Mouse (Mus musculus) hindbrain, embryonic 14.5 days (tissue): ENCODE results near the gene Armh3. TPM values are rescaled to one million over a fixed set of nuclear protein-coding genes. Genes with fewer than 3 reads are reported as not detected.
A peak's percentile ranks its signal among the peaks of the same experiment; 100 is the strongest.

ENCODE experiments used
- ATAC-seq: fragments of 200-750 bp; cut with Nextera tagmentation; 2 replicates; pipeline ENCODE4 v1.8.0; 2017; ENCODE audit warnings: moderate number of reproducible peaks, mild to moderate bottlenecking, moderate TSS enrichment, moderate library complexity; ENCODE audit not compliant: low FRiP score
- DNase-seq: peaks from one replicate; pipeline ENCODE4 v3.0.0-alpha.2; 2015; ENCODE audit warnings: low spot score
- H3K27ac ChIP-seq: fragments of 300-500 bp; sonication (generic); 2 replicates; pipeline ENCODE4 v1.5.1; 2014; ENCODE audit warnings: mild to moderate bottlenecking, moderate library complexity
- H3K27me3 ChIP-seq: fragments of 300-500 bp; sonication (generic); 2 replicates; pipeline ENCODE4 v1.6.1; 2014; ENCODE audit warnings: mild to moderate bottlenecking, low read length, mixed read lengths; ENCODE audit not compliant: control insufficient read depth, insufficient read depth
- H3K36me3 ChIP-seq: fragments of 300-500 bp; sonication (generic); replicated peaks from 2 replicates; pipeline ENCODE4 v1.6.1; 2014; ENCODE audit not compliant: control insufficient read depth, insufficient read depth
- H3K4me1 ChIP-seq: fragments of 300-500 bp; sonication (generic); replicated peaks from 2 replicates; pipeline ENCODE4 v1.6.1; 2014; ENCODE audit warnings: antibody characterized with exemption, low read length, mixed read lengths; ENCODE audit not compliant: control insufficient read depth, insufficient read depth
- H3K4me2 ChIP-seq: fragments of 300-500 bp; sonication (generic); replicated peaks from 2 replicates; pipeline ENCODE4 v1.6.1; 2014; ENCODE audit warnings: mild to moderate bottlenecking, moderate library complexity
- H3K4me3 ChIP-seq: fragments of 300-500 bp; sonication (generic); replicated peaks from 2 replicates; pipeline ENCODE4 v1.5.1; 2014; ENCODE audit warnings: mild to moderate bottlenecking, low read length
- H3K9ac ChIP-seq: fragments of 300-500 bp; sonication (generic); 2 replicates; pipeline ENCODE4 v1.6.1; 2014
- H3K9me3 ChIP-seq: fragments of 300-500 bp; sonication (generic); 2 replicates; pipeline ENCODE4 v1.6.1; 2016; ENCODE audit warnings: low read length; ENCODE audit not compliant: control insufficient read depth
- WGBS: fragments of 180-500 bp; shearing (Covaris S2); extraction: QIAGEN DNeasy Blood & Tissue Kit; methylation state at CpG from one replicate; pipeline ENCODE4 v1.1.7; 2014; 5-methylcytosine and 5-hydroxymethylcytosine counted together
- polyA plus RNA-seq: library from polyadenylated mRNA; unstranded; fragments of >200 nt; fragmentation: Nextera tagmentation; extraction: Ambion mirVana; gene quantifications from 2 replicates; pipeline ENCODE4 v1.2.1, GENCODE M21; 2014

Gene Armh3
- polyA plus RNA-seq = 17.7 and 18.7 TPM in 2 replicates

DNA sequence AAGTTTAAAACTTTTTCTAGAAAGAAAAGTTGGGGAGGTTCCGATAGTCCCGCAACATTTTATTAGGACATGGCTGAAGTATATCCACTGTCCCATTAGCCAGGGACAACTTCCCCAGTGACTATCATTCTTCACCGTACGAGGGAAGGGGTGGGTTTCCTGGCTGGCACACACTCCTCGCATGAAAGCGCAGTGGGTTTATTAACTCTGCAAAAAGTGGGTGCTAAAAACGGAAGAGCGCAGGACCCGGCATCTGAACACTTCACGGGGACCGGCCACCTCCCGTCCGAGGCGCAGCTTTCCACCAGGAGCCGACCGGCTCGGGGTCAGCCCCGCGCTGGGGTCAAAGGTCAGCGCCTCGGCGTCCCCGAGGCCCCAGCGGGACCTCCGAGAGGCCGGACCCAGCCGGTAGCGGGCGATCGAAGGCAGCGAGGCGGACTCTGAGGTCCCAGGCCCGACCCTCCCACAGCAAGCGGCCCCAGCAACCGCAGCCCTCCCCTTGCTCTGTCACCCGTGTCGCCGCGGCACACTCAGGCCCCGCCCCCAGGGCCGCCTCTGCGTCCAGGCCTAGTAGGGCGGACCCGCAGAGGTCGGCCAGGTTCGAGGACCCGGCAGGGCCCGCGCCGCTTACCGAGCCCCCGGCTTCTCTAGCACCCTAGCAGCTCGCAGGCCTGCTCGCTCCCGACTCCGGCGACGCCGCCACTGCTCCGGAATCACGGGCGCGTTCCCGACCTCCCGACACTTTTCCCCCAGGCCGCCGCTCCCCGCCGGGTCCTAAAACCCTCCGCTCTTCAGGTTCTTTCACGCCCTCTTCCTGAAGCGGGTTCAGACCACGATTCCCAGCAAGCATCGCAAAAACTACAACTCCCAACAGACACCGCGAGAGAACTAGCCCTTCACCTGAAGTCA is at the start of gene Armh3:
Gene Armh3, minus strand, starts transcription at position 704 of the 909 bp plus-strand sequence.
- peak within 1 kb of the TSS; percentile 77 for H3K4me2 ChIP-seq
- peak within 1 kb of the TSS; percentile 61 for H3K4me3 ChIP-seq
- H3K36me3 ChIP-seq = 0 out of 2 replicates have a peak, but pooled peaks cover 3% of the 10 kb centered on the region
- H3K27ac ChIP-seq = peak within 1 kb of the TSS; percentile 97
- ATAC-seq (peak; percentile 93), DNase-seq (peak; percentile 92)
- 1% methylated on average over 76 of the region's 76 CpGs for WGBS
- peaks cover 14% of the 10 kb centered on the region for H3K4me1 ChIP-seq
- H3K9me3 ChIP-seq = no peaks in the 10 kb centered on the region
- peak within 1 kb of the TSS; percentile 93 for H3K9ac ChIP-seq
- peaks cover 6% of the 10 kb centered on the region; the same call in 1 of the 2 replicates for H3K27me3 ChIP-seq

GRCm38 (mm10) chr19:46047426-46047825 is 49.1 kb upstream of the Armh3 start:
- H3K4me3 ChIP-seq = no peak overlapping the region
- no peak overlapping the region; the same call in 1 of the 2 replicates for H3K27ac ChIP-seq
- no peak for ATAC-seq
- no peaks in the 10 kb centered on the region for H3K27me3 ChIP-seq
- WGBS = 63% methylated on average over 2 of the region's 2 CpGs
- H3K4me2 ChIP-seq = no peak overlapping the region
- no peak overlapping the region for H3K9ac ChIP-seq
- H3K4me1 ChIP-seq = peaks cover 33% of the 10 kb centered on the region
- no peaks in the 10 kb centered on the region for H3K9me3 ChIP-seq
- no peak for DNase-seq
- no peaks in the 10 kb centered on the region for H3K36me3 ChIP-seq

- DNase-seq (no peak), ATAC-seq (no peak)
- no peaks in the 10 kb centered on the region for H3K9me3 ChIP-seq
- no peak overlapping the region for H3K9ac ChIP-seq
- WGBS = 9% methylated on average over 10 of the region's 10 CpGs
- H3K27ac ChIP-seq = peak overlapping the region; percentile 93
- H3K4me1 ChIP-seq = peaks cover 41% of the 10 kb centered on the region
- peak overlapping the region; percentile 73 for H3K4me2 ChIP-seq
- H3K27me3 ChIP-seq = no peaks in the 10 kb centered on the region
- H3K4me3 ChIP-seq = no peak overlapping the region
- no peaks in the 10 kb centered on the region for H3K36me3 ChIP-seq
These were observed 48.3 kb upstream of the Armh3 start for GRCm38 (mm10) chr19:46046621-46047025.

DNA sequence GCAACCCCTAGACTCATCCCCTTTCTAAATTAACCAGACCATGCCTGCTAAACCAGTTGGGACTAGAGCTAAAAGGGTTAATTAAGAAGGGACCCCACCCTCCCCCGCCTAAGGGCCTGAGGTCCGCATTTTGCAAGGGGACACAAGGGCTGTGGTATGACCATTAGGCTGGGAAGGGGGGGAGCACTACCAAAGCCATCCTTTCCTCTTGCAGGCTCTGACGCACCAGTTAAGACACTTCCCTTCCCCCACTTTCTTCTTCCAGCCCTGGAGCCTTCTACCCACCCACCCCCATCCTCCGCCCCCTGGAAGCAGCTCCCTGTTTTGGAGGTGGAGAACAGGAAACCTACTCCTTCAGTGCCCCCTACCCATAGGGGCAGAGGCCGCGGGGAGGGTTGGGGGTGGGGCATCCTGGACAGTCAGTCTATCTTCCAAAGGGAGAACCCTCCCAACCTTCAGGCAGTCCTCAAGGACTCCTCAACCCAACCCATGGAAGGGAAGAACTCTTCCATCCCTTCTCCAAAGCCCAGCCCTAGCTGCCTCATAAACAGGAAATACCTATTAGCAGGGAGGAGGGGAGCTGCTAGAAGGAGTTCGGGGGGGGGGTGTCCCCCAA is 47.5 kb upstream of the Armh3 start:
- Histone ChIP-seq H3K27ac (peak overlapping the region; percentile 93), H3K4me2 (peak overlapping the region; percentile 73), H3K9ac (peak overlapping the region; percentile 97), H3K4me3 (peak overlapping the region; percentile 96), H3K36me3 (no peaks in the 10 kb centered on the region), H3K27me3 (no peaks in the 10 kb centered on the region), H3K4me1 (peaks cover 49% of the 10 kb centered on the region), H3K9me3 (no peaks in the 10 kb centered on the region)
- ATAC-seq (peak; percentile 45; the same call in 1 of the 2 replicates), DNase-seq (peak; percentile 66)
- WGBS = 0% methylated on average over 7 of the region's 7 CpGs

GRCm38 (mm10) chr19:46044993-46045695 is 46.9 kb upstream of the Armh3 start, which contains the start of gene Ldb1:
Ldb1 (minus strand) TSS chr19:46045214.
- no peaks in the 10 kb centered on the region for H3K27me3 ChIP-seq
- WGBS = under 1% methylated on average over 80 of the region's 84 CpGs

DNA sequence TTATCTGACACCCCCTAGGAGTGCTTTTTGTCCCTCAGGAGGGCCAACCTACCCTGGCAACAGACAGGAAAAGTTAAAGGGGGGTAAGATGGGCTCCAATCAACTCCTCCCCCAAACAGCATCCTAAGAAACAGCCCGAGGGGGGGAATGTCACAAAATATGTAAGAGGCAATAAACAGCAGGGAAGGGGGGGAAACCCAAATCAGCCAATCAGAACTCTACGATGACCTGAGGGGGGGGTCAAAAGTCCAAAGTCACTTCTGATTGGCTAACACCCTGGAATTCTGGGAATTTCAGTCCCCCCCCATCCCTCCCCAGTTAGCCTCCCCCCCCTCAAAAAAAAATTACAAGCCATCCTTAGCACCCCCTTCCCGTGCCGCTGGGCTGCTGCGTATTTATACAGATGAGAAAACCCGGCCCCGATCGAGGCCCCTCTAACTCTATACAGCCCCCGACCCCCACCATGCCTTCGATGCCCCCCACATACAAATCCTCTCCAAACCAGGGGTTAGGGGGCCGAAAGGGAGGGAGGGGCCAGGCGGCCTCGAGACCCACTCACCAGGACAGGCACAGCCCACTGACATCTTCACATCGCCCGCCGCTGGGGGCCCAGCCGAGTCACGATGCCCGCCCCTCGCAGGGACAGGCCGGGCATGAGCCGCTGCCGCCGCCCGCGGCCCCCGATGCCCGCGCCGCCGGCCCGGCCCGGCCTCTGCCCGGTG is 46.1 kb upstream of the Armh3 start, which contains the start of gene Pprc1:
Gene Pprc1, plus strand, starts transcription at position 616 of the 722 bp plus-strand sequence.
- peaks cover 61% of the 10 kb centered on the region for H3K4me1 ChIP-seq
- ATAC-seq = no peak; the same call in 1 of the 2 replicates

More at GRCm38 (mm10) chr19:46044993-46045695, 46.9 kb upstream of the Armh3 start, which contains the start of gene Ldb1:
- no peaks in the 10 kb centered on the region for H3K36me3 ChIP-seq
- DNase-seq (peak; percentile 84), ATAC-seq (peak; percentile 74)
- peak within 1 kb of the TSS; percentile 93 for H3K27ac ChIP-seq
- H3K4me1 ChIP-seq = peaks cover 56% of the 10 kb centered on the region
- peak within 1 kb of the TSS; percentile 97 for H3K9ac ChIP-seq
- no peaks in the 10 kb centered on the region for H3K9me3 ChIP-seq
- H3K4me2 ChIP-seq = peak within 1 kb of the TSS; percentile 73
- peak within 1 kb of the TSS; percentile 96 for H3K4me3 ChIP-seq

GRCm38 (mm10) chr19:46043380-46043779 is 45.1 kb upstream of the Armh3 start:
- Histone ChIP-seq H3K4me1 (peaks cover 63% of the 10 kb centered on the region), H3K4me3 (peak overlapping the region; percentile 96), H3K4me2 (peak overlapping the region; percentile 73), H3K9me3 (no peaks in the 10 kb centered on the region), H3K27ac (peak overlapping the region; percentile 93), H3K9ac (peak overlapping the region; percentile 94; the same call in 1 of the 2 replicates), H3K27me3 (no peaks in the 10 kb centered on the region), H3K36me3 (no peaks in the 10 kb centered on the region)
- ATAC-seq (no peak), DNase-seq (no peak)
- WGBS = 57% methylated on average over 7 of the region's 7 CpGs

More for the DNA sequence above, 46.1 kb upstream of the Armh3 start, which contains the start of gene Pprc1:
- H3K9me3 ChIP-seq = no peaks in the 10 kb centered on the region
- no peaks in the 10 kb centered on the region for H3K27me3 ChIP-seq
- H3K36me3 ChIP-seq = no peaks in the 10 kb centered on the region
- peak within 1 kb of the TSS; percentile 73 for H3K4me2 ChIP-seq
- H3K27ac ChIP-seq = peak within 1 kb of the TSS; percentile 93
- DNase-seq = peak; percentile 53
- H3K4me3 ChIP-seq = peak within 1 kb of the TSS; percentile 96
- WGBS = 0% methylated on average over 23 of the region's 34 CpGs
- H3K9ac ChIP-seq = peak within 1 kb of the TSS; percentile 97

DNA sequence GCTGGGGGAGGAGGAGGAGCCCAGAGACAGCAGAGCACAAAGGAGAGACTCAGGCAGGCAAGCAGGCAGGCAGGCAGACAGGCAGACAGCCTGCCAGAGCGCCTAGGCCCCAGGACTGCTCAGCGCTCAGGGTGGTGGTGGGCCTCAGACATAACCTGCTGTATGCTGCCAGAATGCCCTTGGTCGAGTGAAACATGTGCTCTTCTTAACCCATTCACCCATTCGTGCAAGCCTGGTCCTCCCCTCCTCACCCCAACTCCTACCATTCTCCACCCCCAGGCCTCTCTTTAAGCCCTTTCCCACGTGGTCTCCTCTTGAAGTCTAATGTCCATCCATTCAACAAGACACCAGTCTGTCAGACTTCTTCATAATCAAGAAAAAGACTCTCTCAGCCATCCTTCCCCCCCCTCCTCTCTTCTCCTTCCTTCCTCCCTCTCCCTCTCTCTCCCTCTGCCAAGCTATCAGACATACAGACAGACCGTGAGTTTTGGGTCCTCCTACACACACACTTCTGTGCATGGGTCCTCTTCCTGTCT is 44.3 kb upstream of the Armh3 start:
- H3K9ac ChIP-seq = peak overlapping the region; percentile 94
- H3K4me3 ChIP-seq = peak overlapping the region; percentile 96
- no peak for DNase-seq
- no peaks in the 10 kb centered on the region for H3K9me3 ChIP-seq
- H3K27me3 ChIP-seq = no peaks in the 10 kb centered on the region
- H3K4me1 ChIP-seq = peaks cover 71% of the 10 kb centered on the region
- ATAC-seq = peak; percentile 18; the same call in 1 of the 2 replicates
- H3K27ac ChIP-seq = peak overlapping the region; percentile 93
- H3K36me3 ChIP-seq = no peaks in the 10 kb centered on the region
- WGBS = 4% methylated on average over 6 of the region's 6 CpGs
- peak overlapping the region; percentile 73 for H3K4me2 ChIP-seq
